Mouse (Mus musculus): ENCODE data around the gene Cdk5.

Cdk5 gene

DNA sequence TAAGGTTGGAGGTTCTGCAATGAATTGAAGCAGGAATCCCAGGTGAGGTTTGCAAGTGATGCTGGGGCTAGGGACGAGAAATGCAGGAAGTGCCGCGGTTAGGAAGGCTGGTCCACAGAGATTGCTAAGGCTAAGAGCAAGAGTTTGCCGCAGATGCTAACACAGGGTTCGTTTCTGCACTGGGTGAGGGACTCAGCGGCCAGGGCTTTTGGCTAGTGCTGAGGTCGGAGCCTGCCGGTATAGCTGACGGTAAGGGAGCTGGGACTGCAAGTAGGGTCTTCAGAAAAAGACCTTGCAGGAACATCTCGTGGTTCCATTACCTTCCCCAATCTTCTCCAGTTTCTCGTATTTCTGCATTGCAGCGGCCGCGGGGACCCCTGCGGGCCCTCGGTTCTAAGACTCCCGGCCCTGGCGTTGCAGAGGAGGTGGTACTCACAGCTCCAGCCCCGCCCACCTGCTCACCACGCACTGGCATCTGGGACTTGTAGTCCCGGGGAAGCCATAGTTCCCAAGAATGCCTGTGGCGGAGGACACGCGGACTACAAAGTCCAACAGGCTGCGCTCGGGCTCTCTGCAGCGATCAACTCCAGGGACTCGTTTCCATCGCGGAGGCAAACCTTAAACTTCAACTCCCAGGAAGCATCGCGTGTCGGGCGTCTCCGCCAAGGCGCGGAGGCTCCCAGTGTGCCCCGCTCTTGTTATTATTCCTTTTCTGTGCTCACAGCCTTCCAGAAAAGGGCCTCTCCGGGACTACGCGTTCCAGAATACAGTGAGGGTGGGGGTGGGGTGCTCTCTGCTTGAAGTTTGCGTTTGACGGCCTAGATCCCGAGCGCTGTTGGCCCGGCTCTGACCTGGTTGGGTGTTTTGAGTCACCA, at the start of gene Cdk5, which contains the start of gene Slc4a2:
Gene Cdk5 (minus strand): TSS at position 402 of the 875 bp plus-strand sequence.
Gene Slc4a2 (plus strand): TSS at position 709 of the 875 bp plus-strand sequence.
- DNase-seq (ENCODE audit: extremely low read depth, low read depth) = peak; percentile 100

DNA sequence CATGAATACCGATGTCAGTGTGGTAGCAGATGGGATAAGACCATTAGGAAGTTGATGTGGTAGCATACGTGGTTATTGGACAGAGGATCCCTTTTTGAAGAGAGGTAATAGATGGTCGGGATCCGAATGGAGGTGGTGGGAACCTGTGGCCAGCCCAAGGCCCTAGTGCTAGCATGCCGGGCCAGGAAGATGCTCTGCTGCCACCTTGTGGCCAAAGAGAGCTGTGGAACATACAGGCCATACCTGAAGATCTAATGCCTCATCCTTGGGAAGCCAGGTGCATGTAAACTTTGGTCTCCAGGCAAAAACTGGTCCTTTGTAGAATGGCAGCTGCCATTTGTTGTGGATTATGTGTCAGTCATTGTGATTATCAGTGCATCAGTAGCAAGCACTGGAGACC, 47.3 kb upstream of the Cdk5 start:
- DNase-seq (ENCODE audit: extremely low read depth, low read depth) = no peak

DNA sequence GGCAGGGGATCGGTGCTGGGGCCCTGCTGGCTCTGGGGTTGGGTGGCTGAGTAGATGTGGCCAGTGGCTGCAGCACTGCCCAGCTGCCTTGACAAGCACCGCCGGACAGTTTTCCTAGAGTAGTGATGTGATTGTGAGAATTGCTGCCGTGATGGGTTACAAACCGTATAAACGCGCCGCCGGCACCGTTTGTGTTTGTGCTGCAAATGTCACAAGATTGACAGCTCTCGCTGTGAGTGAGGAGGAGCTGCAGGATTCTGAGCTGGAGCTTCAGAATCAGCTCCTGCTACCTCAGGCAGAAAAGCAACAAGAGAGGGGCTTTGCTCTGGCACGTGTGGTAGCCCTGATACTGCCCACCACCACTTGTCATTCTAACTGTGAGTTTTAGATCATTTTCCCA, 43.4 kb upstream of the Cdk5 start:
- DNase-seq (ENCODE audit: extremely low read depth, low read depth) = no peak

DNA sequence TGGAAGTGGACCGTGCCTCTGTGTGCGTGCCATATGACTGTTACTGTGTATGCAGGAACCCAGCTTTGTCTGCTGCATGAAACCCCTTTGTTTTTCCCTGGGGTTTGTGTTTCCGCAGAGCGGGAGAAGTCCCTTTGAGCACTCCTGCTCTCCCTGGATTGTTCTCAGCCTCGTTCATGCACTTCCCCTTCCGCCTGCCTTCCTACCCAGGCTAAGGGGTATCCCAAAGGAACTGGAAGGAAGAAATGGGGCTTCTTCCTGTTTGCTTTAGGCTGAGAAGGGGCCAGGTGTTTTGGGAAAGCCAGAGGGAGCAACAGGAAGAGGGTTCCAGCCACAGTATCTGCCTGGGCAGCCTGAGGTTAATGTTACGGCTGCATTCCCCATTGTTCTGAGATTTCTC, 32.3 kb upstream of the Cdk5 start:
- DNase-seq (ENCODE audit: extremely low read depth, low read depth) = no peak

DNA sequence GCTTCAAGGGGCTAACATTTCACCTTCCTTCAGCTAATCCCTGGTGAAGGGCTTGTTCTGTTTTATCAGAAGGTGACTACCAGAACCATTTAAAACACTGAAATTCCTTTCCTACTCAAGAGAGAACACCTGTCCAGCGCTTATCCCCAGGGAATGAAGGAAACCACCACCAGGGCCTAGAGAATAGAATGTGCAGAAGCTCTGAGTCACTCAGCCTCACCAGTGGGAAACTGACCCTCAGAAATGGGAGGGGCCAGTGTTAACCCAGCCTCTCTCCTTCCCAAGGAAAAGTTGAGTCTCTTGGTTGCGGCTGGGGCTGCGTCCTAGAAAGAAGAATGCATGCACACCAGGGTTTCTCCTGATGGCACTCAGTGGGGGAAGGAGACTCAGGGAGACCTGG, 31.7 kb upstream of the Cdk5 start:
- DNase-seq (ENCODE audit: extremely low read depth, low read depth) = no peak

DNA sequence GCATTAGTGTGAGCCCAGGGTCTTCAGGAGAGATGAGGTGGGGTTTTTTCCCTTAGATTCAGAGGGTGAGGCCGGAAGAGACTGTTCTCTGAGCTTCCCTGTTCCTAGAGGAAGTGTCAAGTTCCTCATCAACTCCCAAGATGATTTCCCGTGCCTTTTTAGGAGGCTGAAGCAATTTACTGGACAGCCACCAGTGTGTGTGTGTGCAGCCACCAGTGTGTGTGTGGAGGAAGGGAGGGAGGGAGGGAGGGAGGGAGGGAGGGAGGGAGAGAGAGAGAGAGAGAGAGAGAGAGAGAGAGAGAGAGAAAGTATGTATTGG, 30.6 kb upstream of the Cdk5 start:
- no peak for DNase-seq (ENCODE audit: extremely low read depth, low read depth)

DNA sequence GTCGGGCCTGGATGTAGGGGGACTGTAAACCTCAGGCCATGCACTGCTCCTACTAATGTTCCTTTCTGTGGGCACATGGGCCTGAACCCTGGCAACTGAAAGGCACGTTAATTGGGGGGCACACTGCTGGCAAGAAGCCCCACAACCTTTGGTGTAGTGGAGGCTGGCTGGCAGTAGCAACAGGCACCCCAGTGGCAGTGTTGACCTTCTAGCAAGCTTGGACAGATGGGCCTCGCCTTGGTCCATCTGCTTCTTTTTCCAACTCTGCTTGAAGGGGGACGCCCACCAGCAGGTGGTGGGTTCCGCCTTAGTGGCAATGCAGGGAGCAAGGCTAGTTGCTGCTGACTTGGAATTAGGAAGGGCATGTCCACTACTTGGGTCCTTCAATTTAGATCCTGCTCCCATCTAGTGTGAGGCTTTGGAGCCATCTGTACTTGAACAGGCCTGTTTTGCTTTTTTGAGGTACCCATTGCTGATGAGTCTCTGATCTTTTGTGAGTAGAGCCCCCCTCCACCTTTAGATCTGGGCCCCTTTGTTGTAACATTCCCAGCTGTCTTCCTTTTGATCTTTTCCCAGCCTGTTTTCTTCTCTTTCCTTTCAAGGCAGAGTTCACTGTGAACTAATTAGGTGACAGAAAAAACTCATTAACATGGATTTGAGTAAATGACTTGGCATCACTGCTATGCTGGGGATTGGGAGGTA, 30.1 kb upstream of the Cdk5 start:
- no peak for DNase-seq (ENCODE audit: extremely low read depth, low read depth)

DNA sequence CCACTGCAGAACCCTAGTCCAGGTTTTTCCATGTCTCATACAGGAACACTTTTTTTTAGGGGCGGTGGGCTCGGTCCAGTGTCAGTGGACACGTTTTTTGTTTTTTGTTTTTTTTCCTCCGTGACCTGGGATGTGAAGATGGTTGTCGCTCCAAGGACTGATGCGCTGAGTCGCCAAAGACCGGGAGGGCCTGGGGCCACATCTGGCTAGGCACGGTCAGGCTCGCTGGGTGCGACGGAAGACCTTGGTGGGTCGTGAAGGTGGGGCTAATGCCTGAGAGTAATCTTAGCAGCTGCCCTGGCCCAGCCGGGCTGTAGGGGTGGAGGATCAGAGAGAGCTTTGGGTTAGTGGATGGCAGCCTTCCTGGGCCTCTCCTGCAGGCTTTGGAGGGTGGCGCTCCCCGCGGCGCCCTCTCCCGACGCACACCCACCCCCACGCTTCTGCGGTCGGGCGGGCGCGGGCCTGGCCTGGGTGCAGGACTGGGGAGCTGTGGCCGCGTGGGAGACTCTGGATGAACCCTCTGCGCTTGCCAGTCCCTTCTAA, 29.4 kb upstream of the Cdk5 start:
- DNase-seq (ENCODE audit: extremely low read depth, low read depth) = no peak

DNA sequence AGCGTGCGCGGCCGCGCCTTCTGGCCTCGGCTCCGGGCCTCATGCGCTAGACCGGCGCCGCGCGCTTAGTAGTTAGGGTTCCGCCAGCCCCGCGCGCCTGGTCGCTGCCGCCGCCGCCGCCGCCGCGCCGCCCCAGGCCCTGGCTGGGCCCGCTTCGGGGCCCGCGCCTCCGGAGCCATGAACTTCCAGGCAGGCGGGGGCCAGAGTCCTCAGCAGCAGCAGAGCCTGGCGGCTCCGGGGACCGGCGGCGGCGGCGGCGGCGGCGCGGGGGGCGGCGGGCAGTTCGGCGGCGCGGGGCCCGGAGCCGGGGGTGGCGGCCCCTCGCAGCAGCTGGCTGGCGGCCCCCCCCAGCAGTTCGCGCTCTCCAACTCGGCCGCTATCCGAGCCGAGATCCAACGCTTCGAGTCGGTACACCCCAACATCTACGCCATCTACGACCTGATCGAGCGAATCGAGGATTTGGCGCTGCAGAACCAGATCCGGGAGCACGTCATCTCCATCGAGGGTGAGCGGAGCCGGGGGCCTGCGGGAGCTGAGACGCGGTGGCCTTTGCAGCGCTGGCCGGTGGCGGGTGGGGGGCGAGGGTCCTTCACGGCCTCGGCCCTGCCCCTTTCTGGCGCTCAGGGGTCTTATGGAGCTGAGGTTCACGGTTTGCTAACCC, 28.8 kb upstream of the Cdk5 start, which contains the start of gene Agap3:
Gene Agap3 (plus strand): TSS at position 148 of the 661 bp plus-strand sequence.
- DNase-seq (ENCODE audit: extremely low read depth, low read depth) = no peak

DNA sequence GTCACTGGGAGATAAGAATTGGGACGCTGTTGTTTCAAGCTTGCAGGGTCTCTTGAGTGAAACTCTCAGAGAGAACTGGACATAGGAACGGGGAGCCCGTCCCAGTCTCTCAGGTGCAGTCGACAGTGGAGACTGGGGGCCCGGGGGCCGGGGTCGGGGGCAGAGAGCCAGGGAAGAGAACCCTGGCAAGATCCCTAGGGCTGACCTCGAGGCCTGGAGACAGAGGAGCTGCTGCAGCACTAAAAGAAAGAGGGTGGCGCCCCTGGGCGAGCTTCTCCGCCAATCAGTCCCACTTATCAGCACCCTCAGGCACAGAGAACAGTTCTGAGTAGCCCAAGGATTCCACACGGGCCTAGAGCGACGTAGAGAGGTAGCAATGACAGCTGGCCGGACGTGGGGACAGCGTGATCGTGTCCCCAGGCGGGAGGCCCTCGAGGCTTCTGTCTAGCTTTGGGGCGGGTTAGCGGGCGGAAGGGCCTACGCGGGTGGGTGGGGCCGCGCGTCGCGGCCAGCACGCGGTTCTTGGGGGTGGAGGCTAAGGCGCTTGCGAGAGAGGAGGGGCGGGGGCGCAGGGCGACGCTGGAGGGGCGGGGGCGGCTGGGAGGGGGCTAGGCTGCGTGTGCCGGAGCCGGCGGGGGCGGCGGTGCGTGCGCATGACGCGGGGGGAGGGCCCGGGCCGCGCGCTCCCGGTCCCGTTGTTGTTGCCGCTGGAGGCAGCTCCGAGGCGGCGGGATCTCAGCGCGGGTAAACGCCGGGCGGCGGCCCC, 28.1 kb upstream of the Cdk5 start:
- DNase-seq (ENCODE audit: extremely low read depth, low read depth) = peak; percentile 81

DNA sequence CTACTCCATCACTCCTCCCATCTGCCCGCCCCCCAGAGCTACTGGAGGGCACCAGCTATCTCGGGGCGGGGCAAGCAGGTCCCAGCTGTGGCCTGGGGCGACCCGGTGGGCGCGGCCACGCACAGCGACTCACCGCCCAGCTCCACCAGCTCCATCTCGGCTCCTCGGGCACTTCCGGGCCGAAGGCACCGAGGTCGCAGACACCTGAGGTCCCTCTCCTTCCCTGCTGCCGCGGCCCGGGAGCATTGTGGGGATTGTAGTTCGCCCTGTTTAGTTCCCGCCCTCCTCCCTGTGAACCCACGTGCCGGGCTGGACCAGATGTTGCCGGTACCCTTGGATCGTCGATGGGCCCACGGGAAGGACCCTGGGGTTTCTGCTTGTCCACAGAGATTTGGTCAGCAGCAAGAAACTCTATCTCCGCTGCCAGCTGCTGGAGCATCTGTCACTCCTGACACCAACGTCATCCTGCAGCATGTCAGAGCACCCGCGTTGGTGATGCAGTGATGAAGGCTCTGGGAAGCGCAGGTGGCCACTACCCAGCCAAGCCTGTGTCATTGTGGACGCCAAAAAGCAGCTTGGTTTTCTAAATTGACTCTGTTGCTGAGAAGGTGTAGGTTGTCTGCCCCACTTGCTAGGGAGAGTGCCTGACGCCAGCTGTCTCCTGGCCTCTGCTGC, 24.4 kb upstream of the Cdk5 start, which contains the start of gene Tmub1:
Gene Tmub1 (minus strand): TSS at position 231 of the 675 bp plus-strand sequence.
- peak; percentile 88 for DNase-seq (ENCODE audit: extremely low read depth, low read depth)

DNA sequence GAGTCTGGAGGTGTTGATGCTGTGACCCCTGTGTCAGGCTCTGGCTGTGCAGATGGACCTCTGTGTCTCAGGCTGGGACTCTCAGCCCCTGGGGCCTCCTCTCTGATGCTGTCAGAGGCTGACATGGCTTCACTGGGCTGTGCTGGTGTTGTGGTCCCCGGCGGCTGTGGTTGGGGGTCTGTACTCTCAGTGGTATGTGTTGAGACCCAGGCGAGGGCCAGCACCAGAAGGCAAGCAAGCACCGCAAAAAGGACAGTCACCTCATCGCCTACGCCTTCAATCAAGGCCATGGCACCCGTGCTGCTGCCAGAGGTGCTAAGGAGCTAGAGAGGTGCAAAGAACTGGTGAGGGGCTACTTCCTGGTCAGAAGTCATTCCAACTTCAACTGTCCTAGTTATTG, 23.3 kb upstream of the Cdk5 start:
- no peak for DNase-seq (ENCODE audit: extremely low read depth, low read depth)

DNA sequence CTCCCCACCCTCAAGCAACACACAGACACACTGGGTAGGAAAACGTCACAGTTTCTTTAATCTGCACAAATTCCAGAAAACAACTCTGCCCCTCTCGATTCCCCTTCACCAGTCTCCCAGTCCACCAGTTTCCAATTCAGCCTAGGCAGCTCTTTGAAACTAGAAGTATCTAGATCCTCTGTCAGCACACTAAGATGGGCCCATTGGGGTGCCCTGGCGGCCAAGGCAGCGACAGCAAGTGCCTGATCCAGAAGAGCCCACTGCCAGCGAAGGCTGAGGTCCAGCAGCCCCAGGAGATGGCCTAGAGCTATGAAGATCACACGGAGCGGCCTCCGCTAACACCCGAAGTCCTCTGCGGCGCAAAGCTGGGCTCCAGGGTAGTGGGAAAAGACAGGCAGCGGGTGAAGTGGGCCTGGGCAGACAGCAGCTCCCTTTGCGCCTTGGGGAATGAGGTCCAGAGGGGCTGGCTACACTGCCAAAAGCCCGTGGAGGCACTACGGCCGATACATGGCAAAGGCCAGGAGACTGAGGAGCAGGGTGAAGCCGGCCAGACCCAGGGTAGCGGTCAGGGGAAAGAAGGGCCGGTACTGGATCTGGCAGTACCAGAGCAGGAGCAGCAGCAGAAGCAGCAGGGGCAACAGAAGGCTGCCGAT, 22.2 kb upstream of the Cdk5 start:
- DNase-seq (ENCODE audit: extremely low read depth, low read depth) = no peak

DNA sequence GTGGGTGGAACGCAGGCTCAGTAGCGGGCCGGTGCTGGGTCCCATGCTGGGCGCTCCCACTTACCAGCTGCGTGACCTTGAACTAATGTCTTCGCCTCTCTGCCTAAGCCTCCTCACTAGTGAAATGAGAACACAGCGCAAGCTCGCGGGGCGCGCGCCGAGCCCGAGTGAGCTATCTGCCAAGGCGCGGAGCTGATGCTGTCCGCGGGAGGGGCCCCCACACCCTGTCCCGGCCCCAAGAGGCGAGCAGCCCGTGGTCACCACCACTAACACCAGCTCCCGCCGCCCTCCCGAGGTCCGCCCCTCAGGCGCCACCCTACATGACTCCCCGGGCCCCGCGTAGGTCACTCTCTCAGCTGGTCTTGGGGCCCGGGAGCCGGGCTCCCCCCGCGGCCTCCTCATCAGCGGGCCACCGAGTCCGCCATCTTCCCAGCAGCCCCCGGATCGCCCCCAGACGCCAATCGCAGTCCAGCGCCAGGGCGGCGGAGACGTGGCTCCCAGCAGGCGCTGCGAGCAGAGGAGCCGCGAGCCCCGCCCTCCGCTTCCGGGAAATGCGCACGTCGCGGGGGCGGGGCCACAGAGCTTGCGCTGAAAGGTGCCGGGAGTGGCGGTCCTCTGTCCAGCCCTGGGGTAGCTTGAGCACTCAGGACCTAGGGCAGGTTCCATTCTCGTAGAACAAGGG, 21.6 kb upstream of the Cdk5 start, which contains the start of gene Fastk:
Gene Fastk (minus strand): TSS at position 542 of the 682 bp plus-strand sequence.
- DNase-seq (ENCODE audit: extremely low read depth, low read depth) = no peak

DNA sequence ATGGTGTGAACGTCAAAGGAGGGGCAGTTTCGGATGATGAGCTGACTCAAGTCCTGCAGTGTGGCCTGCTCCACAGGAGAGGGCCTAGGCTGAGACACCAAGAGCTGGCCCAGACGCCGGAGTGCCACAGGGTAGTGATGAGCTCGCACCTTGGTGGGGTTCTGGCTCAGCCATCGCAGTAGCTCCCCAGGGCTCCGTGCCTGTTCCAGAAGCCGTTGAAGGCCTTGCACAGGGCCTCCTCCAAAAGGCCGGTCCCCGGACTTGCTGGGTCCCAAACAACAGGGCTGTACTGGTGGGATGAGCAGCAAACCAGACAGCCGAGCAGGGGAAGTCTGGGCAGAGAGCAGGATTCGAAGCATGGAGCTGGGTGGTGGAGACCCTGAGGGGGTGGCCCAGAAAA, 20.6 kb upstream of the Cdk5 start:
- no peak for DNase-seq (ENCODE audit: extremely low read depth, low read depth)

DNA sequence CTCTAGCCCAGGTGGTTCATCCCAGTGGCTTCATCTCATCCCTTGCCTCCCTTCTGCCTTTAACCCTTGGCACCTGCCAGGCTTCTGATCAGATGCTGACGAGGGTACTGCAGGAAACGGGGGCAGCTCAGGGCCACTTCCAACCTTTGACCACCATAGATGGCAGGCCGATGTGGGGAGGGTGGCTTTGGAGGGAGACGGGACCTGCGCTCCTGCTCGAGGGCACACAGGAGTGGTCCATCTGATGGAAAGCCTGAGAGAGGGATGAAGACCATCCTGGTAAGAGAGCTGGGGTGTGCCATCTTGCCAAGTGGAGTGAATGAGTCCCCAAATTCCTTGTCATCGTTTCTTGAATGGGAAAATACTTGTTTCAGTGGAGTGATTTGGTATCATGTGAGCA, 19.9 kb upstream of the Cdk5 start:
- DNase-seq (ENCODE audit: extremely low read depth, low read depth) = no peak

DNA sequence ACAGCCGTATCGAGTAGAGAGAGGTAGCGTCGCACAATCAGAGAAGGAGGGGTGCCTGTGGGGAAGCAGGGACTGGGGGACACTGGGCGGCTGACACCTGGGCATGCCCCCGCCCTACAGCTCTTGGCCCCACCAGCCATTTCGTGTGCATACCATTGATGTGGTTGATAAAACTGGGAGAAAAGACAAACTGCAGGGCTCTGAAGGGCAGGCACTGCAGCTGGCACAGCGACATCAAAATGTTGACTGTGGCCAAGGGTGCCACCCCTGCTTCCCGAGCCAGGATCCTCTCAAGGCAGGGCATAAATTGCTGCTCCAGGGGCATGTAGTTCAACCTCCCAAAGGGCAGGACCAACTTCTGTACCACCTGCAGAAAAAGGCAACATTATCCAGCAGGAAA, 18.7 kb upstream of the Cdk5 start:
- DNase-seq (ENCODE audit: extremely low read depth, low read depth) = no peak

DNA sequence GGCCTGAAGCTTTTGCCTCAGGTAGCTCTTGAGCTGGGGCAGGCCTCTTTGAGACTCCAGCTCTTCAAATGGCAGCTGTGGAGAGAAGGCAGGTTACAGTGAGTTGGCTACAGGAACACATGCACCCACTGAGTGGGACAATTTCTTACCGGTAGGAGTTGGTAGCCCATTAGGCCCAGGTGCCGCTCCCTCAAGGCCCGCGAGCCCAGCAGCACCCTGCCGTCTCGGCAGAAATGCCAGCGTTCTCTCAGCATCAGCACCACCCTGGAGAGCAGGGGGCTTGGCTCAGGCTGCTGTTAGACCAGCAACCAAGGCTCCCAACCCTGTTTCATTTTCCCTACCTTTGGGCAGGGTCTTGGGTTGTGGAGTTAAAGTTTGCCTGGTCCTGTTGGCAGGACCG, 17.9 kb upstream of the Cdk5 start:
- DNase-seq (ENCODE audit: extremely low read depth, low read depth) = no peak

DNA sequence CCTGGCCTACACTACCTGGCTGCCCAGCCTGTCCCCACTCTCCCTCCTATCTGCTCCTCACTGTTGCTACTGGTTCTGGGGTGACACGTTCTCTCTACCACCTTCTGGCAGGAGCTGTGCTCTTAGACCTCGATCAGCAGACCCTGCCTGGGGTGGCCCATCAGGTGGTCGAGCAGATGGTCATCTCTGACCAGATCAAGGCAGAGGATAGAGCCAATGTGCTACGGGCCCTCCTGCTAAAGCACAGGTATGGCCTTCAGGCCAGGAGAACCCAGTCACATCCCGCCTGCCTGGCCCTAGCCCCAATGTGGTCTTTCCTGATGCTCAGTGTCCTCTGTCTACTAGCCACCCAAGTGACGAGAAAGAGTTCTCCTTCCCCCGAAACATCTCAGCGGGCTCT, 10.7 kb upstream of the Cdk5 start:
- DNase-seq (ENCODE audit: extremely low read depth, low read depth) = no peak

Measured in MEL-GATA-1-ER (cell line).